Mouse (Mus musculus) bone marrow macrophage, adult 2 months (primary cell): ENCODE results near the gene Nanos2.

Experiments
- CTCF ChIP-seq: IDR thresholded peaks from 2 replicates; pipeline ENCODE4 v1.5.1; 2012; ENCODE audit warnings: low read depth, mild to moderate bottlenecking, low read length, moderate library complexity
- POLR2A ChIP-seq: IDR thresholded peaks from 2 replicates; pipeline ENCODE4 v1.6.1; 2012; ENCODE audit warnings: mild to moderate bottlenecking, low read depth, low read length, borderline replicate concordance

GRCm38 (mm10) chr7:18989995-18990394 is 2.8 kb downstream of the Nanos2 start:
- TF ChIP-seq CTCF (no peak), POLR2A (no peak)
